Mouse (Mus musculus): ENCODE data around the gene Aamdc.
A peak's percentile ranks its signal among the peaks of the same experiment; 100 is the strongest.

Aamdc gene

GRCm38 (mm10) chr7:97579067-97579975 is at the start of gene Aamdc, which contains the start of gene Rsf1:
Gene Aamdc (minus strand): TSS chr7:97579497.
Gene Rsf1 (plus strand): TSS chr7:97579889.
- DNase-seq (ENCODE audit: low spot score), result peak; percentile 96

GRCm38 (mm10) chr7:97623402-97623801 is 44.1 kb upstream of the Aamdc start:
- DNase-seq (ENCODE audit: low spot score), result no peak

GRCm38 (mm10) chr7:97622676-97623075 is 43.4 kb upstream of the Aamdc start:
- no peak for DNase-seq (ENCODE audit: low spot score)

- DNase-seq (ENCODE audit: low spot score), result no peak
These were observed 42.0 kb upstream of the Aamdc start for GRCm38 (mm10) chr7:97621346-97621745.

GRCm38 (mm10) chr7:97598548-97598947 is 19.3 kb upstream of the Aamdc start:
- DNase-seq (ENCODE audit: low spot score), result peak; percentile 26

- DNase-seq (ENCODE audit: low spot score), result no peak
These were observed 14.2 kb upstream of the Aamdc start for GRCm38 (mm10) chr7:97593535-97593934.

GRCm38 (mm10) chr7:97592396-97592795 is 13.1 kb upstream of the Aamdc start:
- DNase-seq (ENCODE audit: low spot score), result no peak

- no peak for DNase-seq (ENCODE audit: low spot score)
These were observed 12.0 kb upstream of the Aamdc start for GRCm38 (mm10) chr7:97591336-97591735.

- no peak for DNase-seq (ENCODE audit: low spot score)
These were observed 11.2 kb upstream of the Aamdc start for GRCm38 (mm10) chr7:97590488-97590887.

- no peak for DNase-seq (ENCODE audit: low spot score)
These were observed 9.2 kb upstream of the Aamdc start for GRCm38 (mm10) chr7:97588506-97588905.

GRCm38 (mm10) chr7:97580843-97581214 is 1.5 kb upstream of the Aamdc start:
- DNase-seq (ENCODE audit: low spot score), result peak; percentile 90

GRCm38 (mm10) chr7:97579976-97580842 is 912 bp upstream of the Aamdc start:
- peak; percentile 17 for DNase-seq (ENCODE audit: low spot score)

- DNase-seq (ENCODE audit: low spot score), result peak; percentile 22
These were observed 783 bp downstream of the Aamdc start for GRCm38 (mm10) chr7:97578361-97579066.

- DNase-seq (ENCODE audit: low spot score), result no peak
These were observed 8.9 kb downstream of the Aamdc start for GRCm38 (mm10) chr7:97570389-97570788.

GRCm38 (mm10) chr7:97569372-97569771 is 9.9 kb downstream of the Aamdc start:
- DNase-seq (ENCODE audit: low spot score), result no peak

GRCm38 (mm10) chr7:97563576-97563975 is 15.7 kb downstream of the Aamdc start:
- no peak for DNase-seq (ENCODE audit: low spot score)

GRCm38 (mm10) chr7:97550673-97551072 is 28.6 kb downstream of the Aamdc start:
- no peak for DNase-seq (ENCODE audit: low spot score)

GRCm38 (mm10) chr7:97549301-97549700 is 30.0 kb downstream of the Aamdc start:
- DNase-seq (ENCODE audit: low spot score), result no peak

- DNase-seq (ENCODE audit: low spot score), result no peak
These were observed 32.8 kb downstream of the Aamdc start for GRCm38 (mm10) chr7:97546462-97546861.

GRCm38 (mm10) chr7:97536571-97536970 is 42.7 kb downstream of the Aamdc start:
- no peak for DNase-seq (ENCODE audit: low spot score)

GRCm38 (mm10) chr7:97535531-97535930 is 43.8 kb downstream of the Aamdc start:
- DNase-seq (ENCODE audit: low spot score), result no peak

GRCm38 (mm10) chr7:97519935-97520334 is 59.4 kb downstream of the Aamdc start:
- no peak for DNase-seq (ENCODE audit: low spot score)
